Mouse (Mus musculus) testis, adult 2 months (tissue): Measurements from ENCODE around the gene Ccdc85b.

Experiments
- CTCF ChIP-seq: fragments of 200-500 bp; IDR thresholded peaks from 2 replicates; pipeline ENCODE4 v1.5.1; 2012; ENCODE audit warnings: low read depth, mild to moderate bottlenecking, inconsistent platforms, low read length, moderate library complexity; ENCODE audit not compliant: control insufficient read depth, insufficient read depth, insufficient replicate concordance
- POLR2A ChIP-seq: fragments of 200-500 bp; IDR thresholded peaks from 2 replicates; pipeline ENCODE4 v1.6.1; 2012; ENCODE audit warnings: low read depth, mild to moderate bottlenecking, inconsistent platforms, low read length, moderate library complexity; ENCODE audit not compliant: control insufficient read depth

DNA sequence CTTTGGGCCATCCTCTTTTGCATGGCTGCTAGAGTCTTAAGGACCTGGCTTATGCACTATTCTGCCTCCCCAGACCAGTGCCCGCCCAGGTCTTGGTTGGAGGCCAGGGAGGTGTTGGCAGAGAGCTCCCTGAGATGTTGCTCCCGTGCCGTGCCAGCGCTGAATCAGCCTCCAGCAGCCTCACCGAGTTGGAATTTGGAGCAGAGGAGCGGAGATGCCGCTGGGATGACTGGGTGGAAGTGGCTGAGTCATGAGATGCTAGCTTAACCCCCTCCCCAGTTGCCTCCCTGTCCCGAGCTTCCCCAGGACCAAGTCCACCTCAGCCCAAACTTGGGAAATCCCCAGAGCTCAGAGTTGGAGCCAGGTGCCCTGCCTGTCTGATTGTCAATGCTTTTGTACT is 27.9 kb downstream of the Ccdc85b start:
- no peak for TF ChIP-seq POLR2A
- TF ChIP-seq CTCF = no peak
